Mouse (Mus musculus) intestine, embryonic 16.5 days (tissue): Measurements from ENCODE around the gene Cluh. TPM values are rescaled to one million over a fixed set of nuclear protein-coding genes. Genes with fewer than 3 reads are reported as not detected.

Source experiments
- ATAC-seq: fragments of 200-750 bp; cut with Nextera tagmentation; 2 replicates; pipeline ENCODE4 v1.8.0; 2017; ENCODE audit warnings: moderate TSS enrichment, moderate library complexity
- H3K27ac ChIP-seq: fragments of 300-500 bp; sonication (generic); 2 replicates; pipeline ENCODE4 v1.5.1; 2014; ENCODE audit warnings: mild to moderate bottlenecking, low read length
- H3K27me3 ChIP-seq: fragments of 300-500 bp; sonication (generic); replicated peaks from 2 replicates; pipeline ENCODE4 v1.6.1; 2014; ENCODE audit warnings: low read length, control low read depth, mixed read lengths; ENCODE audit not compliant: control insufficient read depth, insufficient read depth
- H3K36me3 ChIP-seq: fragments of 300-500 bp; sonication (generic); 2 replicates; pipeline ENCODE4 v1.6.1; 2014; ENCODE audit warnings: low read length, control low read depth; ENCODE audit not compliant: control insufficient read depth, insufficient read depth
- H3K4me1 ChIP-seq: fragments of 300-500 bp; sonication (generic); 2 replicates; pipeline ENCODE4 v1.6.1; 2014; ENCODE audit warnings: low read length, control low read depth, mixed read lengths; ENCODE audit not compliant: control insufficient read depth, insufficient read depth
- H3K4me2 ChIP-seq: fragments of 300-500 bp; sonication (generic); 2 replicates; pipeline ENCODE4 v1.6.1; 2014; ENCODE audit warnings: low read depth, low read length, control low read depth
- H3K4me3 ChIP-seq: fragments of 300-500 bp; sonication (generic); 2 replicates; pipeline ENCODE4 v1.5.1; 2014; ENCODE audit warnings: mild to moderate bottlenecking, low read length
- H3K9ac ChIP-seq: fragments of 300-500 bp; sonication (generic); 2 replicates; pipeline ENCODE4 v1.6.1; 2014; ENCODE audit warnings: low read depth, low read length
- H3K9me3 ChIP-seq: fragments of 300-500 bp; sonication (generic); 2 replicates; pipeline ENCODE4 v1.6.1; 2016; ENCODE audit warnings: low read length, control low read depth; ENCODE audit not compliant: control insufficient read depth
- WGBS: fragments of 180-500 bp; shearing (Covaris S2); extraction: QIAGEN DNeasy Blood & Tissue Kit; methylation state at CpG from one replicate; pipeline ENCODE4 v1.1.7; 2014; 5-methylcytosine and 5-hydroxymethylcytosine counted together
- polyA plus RNA-seq: library from polyadenylated mRNA; unstranded; fragments of >200 nt; fragmentation: Nextera tagmentation; extraction: Ambion mirVana; gene quantifications from 2 replicates; pipeline ENCODE4 v1.2.1, GENCODE M21; 2015

Gene Cluh
- polyA plus RNA-seq, 1 experiment from 2014 or later = 57.0 TPM

- peaks cover 18% of the 10 kb centered on the region for H3K4me1 ChIP-seq
- no peaks in the 10 kb centered on the region for H3K27me3 ChIP-seq
- H3K36me3 ChIP-seq = no peaks in the 10 kb centered on the region
- H3K9ac ChIP-seq = peak overlapping the region; percentile 81
- H3K27ac ChIP-seq = peak overlapping the region; percentile 90
- peak; percentile 39 for ATAC-seq
- H3K9me3 ChIP-seq = no peaks in the 10 kb centered on the region
- H3K4me2 ChIP-seq = peak overlapping the region; percentile 81
- peak overlapping the region; percentile 80 for H3K4me3 ChIP-seq
- WGBS = 6% methylated on average over 9 of the region's 9 CpGs
Measured at GRCm38 (mm10) chr11:74638791-74639411, 10.4 kb upstream of the Cluh start.

- Histone ChIP-seq H3K9ac (0 out of 2 replicates have a peak overlapping the region, but pooled peaks have one; percentile 81), H3K4me3 (no peak overlapping the region), H3K36me3 (no peaks in the 10 kb centered on the region), H3K9me3 (no peaks in the 10 kb centered on the region), H3K4me1 (peaks cover 18% of the 10 kb centered on the region), H3K4me2 (no peak overlapping the region), H3K27ac (no peak overlapping the region), H3K27me3 (no peaks in the 10 kb centered on the region)
- WGBS = 46% methylated on average over 1 of the region's 1 CpGs
- no peak for ATAC-seq
Measured at GRCm38 (mm10) chr11:74639628-74640027, 9.7 kb upstream of the Cluh start.

DNA sequence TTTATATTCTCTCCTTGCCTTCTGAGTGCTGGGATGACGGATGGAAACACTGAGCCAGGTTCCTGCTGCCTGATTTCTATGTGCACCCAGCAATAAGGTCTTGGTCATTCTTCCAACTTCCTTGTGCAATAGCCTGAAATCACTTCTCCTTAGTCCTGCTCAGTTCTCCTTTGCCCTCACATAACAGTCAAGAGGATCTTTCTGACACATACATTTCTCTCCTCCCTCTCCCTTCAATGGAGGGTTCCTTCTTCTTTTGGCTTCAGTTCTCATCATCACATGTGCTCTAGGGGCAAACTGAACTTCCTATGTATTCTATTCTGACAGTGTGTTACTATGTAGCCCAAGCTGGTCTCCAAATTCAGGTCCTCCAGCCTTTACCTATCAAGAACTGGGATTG, 1.3 kb upstream of the Cluh start:
- H3K27me3 ChIP-seq = no peaks in the 10 kb centered on the region
- no peak for ATAC-seq
- no peak overlapping the region for H3K4me2 ChIP-seq
- no peak overlapping the region for H3K9ac ChIP-seq
- H3K4me3 ChIP-seq = no peak overlapping the region
- H3K36me3 ChIP-seq = no peaks in the 10 kb centered on the region
- peaks cover 34% of the 10 kb centered on the region for H3K4me1 ChIP-seq
- peak overlapping the region; percentile 93 for H3K27ac ChIP-seq
- no peaks in the 10 kb centered on the region for H3K9me3 ChIP-seq
- WGBS = 87% methylated on average over 1 of the region's 1 CpGs

DNA sequence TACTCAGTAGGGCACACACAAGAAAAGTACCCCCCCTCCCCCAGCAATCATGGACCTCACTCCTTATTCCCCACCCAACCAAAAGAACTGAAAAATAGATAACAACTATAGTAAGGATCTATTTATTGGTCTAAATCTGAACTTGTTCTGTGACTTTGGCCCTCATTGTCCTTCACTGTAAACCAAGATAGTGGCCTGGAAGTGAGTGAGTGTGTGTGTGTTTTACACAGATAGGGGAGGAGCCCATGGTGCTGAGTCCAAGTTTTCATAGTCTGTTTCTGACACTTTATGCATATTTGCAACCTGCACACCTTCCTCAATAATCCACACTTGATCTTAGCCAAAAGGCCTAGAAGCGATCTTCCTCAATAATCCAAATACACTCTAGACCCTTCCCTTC, 619 bp upstream of the Cluh start:
- peak; percentile 44 for ATAC-seq
- Histone ChIP-seq H3K27ac (peak overlapping the region; percentile 93), H3K4me3 (peak overlapping the region; percentile 96), H3K36me3 (no peaks in the 10 kb centered on the region), H3K4me1 (peaks cover 35% of the 10 kb centered on the region), H3K9me3 (no peaks in the 10 kb centered on the region), H3K27me3 (no peaks in the 10 kb centered on the region), H3K9ac (peak overlapping the region; percentile 91), H3K4me2 (peak overlapping the region; percentile 65)
- WGBS = 3% methylated on average over 1 of the region's 1 CpGs

- H3K4me2 ChIP-seq = peak overlapping the region; percentile 81
- ATAC-seq = peak; percentile 69
- no peaks in the 10 kb centered on the region for H3K9me3 ChIP-seq
- peak overlapping the region; percentile 91 for H3K9ac ChIP-seq
- peak overlapping the region; percentile 96 for H3K4me3 ChIP-seq
- whole genome bisulfite sequencing = under 1% methylated on average over 53 of the region's 53 CpGs
- peak overlapping the region; percentile 93 for H3K27ac ChIP-seq
- H3K36me3 ChIP-seq = no peaks in the 10 kb centered on the region
- no peaks in the 10 kb centered on the region for H3K27me3 ChIP-seq
- peaks cover 35% of the 10 kb centered on the region for H3K4me1 ChIP-seq
Measured at GRCm38 (mm10) chr11:74649647-74650551, 604 bp downstream of the Cluh start.

DNA sequence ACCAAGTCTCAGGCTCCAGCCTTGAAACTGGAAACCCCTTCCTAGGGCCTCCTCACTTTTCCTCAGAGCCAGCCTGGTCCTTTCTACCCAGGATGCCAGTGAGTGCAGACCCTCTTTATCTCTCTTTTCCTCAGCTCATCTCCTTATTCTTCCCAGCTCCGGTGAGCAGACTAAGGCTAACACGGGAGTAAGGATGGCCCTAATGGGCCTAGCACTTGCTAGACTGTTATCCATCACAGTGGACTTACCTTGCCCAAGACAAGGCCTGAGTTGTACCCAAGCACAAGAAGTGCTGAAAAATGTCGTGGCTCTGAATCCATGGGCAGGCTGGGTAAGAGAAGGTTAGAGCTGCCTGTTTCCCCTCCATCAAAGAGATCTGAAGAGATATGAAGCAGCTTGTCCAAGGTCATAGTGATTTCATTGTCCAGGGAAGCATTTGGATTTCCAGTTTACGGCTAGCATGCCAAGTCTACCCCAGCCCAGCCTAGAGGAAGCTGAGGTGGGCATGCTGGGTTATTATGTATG, 1.3 kb downstream of the Cluh start:
- Histone ChIP-seq H3K9ac (peak overlapping the region; percentile 91), H3K4me3 (peak overlapping the region; percentile 96), H3K27ac (peak overlapping the region; percentile 93; the same call in 1 of the 2 replicates), H3K4me1 (peaks cover 35% of the 10 kb centered on the region), H3K36me3 (no peaks in the 10 kb centered on the region), H3K4me2 (peak overlapping the region; percentile 81), H3K27me3 (no peaks in the 10 kb centered on the region), H3K9me3 (no peaks in the 10 kb centered on the region)
- ATAC-seq = no peak
- 42% methylated on average over 4 of the region's 4 CpGs for WGBS

DNA sequence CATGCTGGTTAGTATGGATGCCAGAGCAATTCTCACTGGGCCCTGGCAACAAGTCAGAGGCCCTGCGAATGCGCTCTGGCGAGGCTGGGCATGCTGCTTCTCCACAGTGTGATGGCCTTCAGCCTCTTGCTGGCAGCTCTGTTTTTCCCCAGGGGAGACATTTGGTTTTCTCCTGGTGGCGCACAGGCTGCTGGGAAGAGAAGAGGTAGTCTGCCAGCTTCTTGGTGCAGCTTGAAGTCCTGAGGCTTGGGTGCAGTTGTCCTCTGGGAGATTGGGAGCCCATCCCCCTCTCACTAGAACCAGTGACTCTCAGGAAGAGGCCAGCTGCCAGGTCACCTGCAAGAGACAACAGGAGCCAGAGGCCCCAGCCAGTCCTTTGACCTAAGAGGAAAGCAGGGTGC, 3.5 kb downstream of the Cluh start:
- H3K4me2 ChIP-seq = peak overlapping the region; percentile 25; the same call in 1 of the 2 replicates
- peaks cover 9% of the 10 kb centered on the region for H3K36me3 ChIP-seq
- WGBS = 84% methylated on average over 4 of the region's 4 CpGs
- 0 out of 2 replicates have a peak overlapping the region, but pooled peaks have one; percentile 7 for H3K27ac ChIP-seq
- H3K9me3 ChIP-seq = 0 out of 2 replicates have a peak, but pooled peaks cover under 1% of the 10 kb centered on the region
- H3K4me1 ChIP-seq = peaks cover 35% of the 10 kb centered on the region
- no peak for ATAC-seq
- H3K4me3 ChIP-seq = no peak overlapping the region
- H3K27me3 ChIP-seq = no peaks in the 10 kb centered on the region
- peak overlapping the region; percentile 1; the same call in 1 of the 2 replicates for H3K9ac ChIP-seq

DNA sequence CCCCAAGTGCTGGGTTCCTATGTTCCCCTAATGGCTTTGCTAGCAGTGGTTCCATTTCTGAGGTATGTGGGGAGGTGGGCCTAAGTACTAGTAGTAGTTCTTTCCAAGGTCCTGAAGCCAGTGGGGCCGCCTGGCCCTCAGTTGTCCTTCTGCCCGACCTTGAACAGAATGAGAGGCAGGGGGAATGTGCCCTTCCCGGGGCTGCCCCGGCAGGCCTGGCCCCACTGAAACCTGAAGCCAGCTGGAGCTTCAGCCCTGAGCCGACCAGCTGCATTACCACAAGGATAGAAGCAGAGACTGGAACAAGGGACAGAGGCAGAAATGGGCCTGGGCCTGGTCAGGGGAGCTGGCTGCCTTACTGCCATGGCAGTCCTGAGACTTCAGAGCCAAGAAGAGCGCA, 4.1 kb downstream of the Cluh start:
- 0 out of 2 replicates have a peak overlapping the region, but pooled peaks have one; percentile 7 for H3K27ac ChIP-seq
- ATAC-seq = no peak
- H3K4me2 ChIP-seq = 0 out of 2 replicates have a peak overlapping the region, but pooled peaks have one; percentile 7

GRCm38 (mm10) chr11:74655941-74656340, 6.6 kb downstream of the Cluh start:
- no peak overlapping the region for H3K9ac ChIP-seq
- no peaks in the 10 kb centered on the region for H3K27me3 ChIP-seq
- H3K9me3 ChIP-seq = 0 out of 2 replicates have a peak, but pooled peaks cover 4% of the 10 kb centered on the region
- no peak overlapping the region for H3K4me2 ChIP-seq
- no peak for ATAC-seq
- peaks cover 28% of the 10 kb centered on the region for H3K36me3 ChIP-seq
- H3K27ac ChIP-seq = no peak overlapping the region
- WGBS = 84% methylated on average over 3 of the region's 3 CpGs
- H3K4me1 ChIP-seq = peaks cover 21% of the 10 kb centered on the region
- H3K4me3 ChIP-seq = no peak overlapping the region

More for the DNA sequence above, 4.1 kb downstream of the Cluh start:
- peaks cover 14% of the 10 kb centered on the region for H3K36me3 ChIP-seq
- 55% methylated on average over 6 of the region's 6 CpGs for WGBS
- peaks cover 31% of the 10 kb centered on the region for H3K4me1 ChIP-seq
- 0 out of 2 replicates have a peak, but pooled peaks cover 4% of the 10 kb centered on the region for H3K9me3 ChIP-seq
- H3K4me3 ChIP-seq = no peak overlapping the region
- no peaks in the 10 kb centered on the region for H3K27me3 ChIP-seq
- peak overlapping the region; percentile 1; the same call in 1 of the 2 replicates for H3K9ac ChIP-seq
